Mouse (Mus musculus): ENCODE measurements around the gene Cyp1a2. TPM values are rescaled to one million over a fixed set of nuclear protein-coding genes. Genes with fewer than 3 reads are reported as not detected.
A peak's percentile ranks its signal among the peaks of the same experiment; 100 is the strongest.

Cyp1a2 gene
- polyA plus RNA-seq, 2 experiments = not detected

- no peaks in the 10 kb centered on the region for H3K36me3 ChIP-seq (ENCODE audit: control insufficient read depth, insufficient read depth, low read length)
- ATAC-seq (ENCODE audit: low FRiP score, low read depth) (no peak), DNase-seq (ENCODE audit: low spot score) (no peak)
- no peak for TF ChIP-seq POLR2A (IDR thresholded peaks at IDR 0.05; ENCODE audit: borderline replicate concordance, extremely low read depth, insufficient read depth, insufficient read length)
- H3K27me3 ChIP-seq (ENCODE audit: control insufficient read depth, insufficient read depth, low read length) = no peaks in the 10 kb centered on the region
- no peak overlapping the region for H3K4me3 ChIP-seq (replicated peaks; ENCODE audit: low read length)
- no peaks in the 10 kb centered on the region for H3K9me3 ChIP-seq (ENCODE audit: control insufficient read depth, low read length)
- no peak overlapping the region for H3K27ac ChIP-seq (replicated peaks; ENCODE audit: low read depth, low read length)
- WGBS = 80% methylated on average over 8 of the region's 8 CpGs
- H3K9ac ChIP-seq (ENCODE audit: low read depth, low read length, severe bottlenecking) = no peak overlapping the region
- H3K4me2 ChIP-seq (replicated peaks; ENCODE audit: low read depth, low read length, severe bottlenecking) = no peak overlapping the region
- no peaks in the 10 kb centered on the region for H3K4me1 ChIP-seq (ENCODE audit: control insufficient read depth, insufficient read depth, low read length)
Observed at GRCm38 (mm10) chr9:57666536-57666935, 17.0 kb downstream of the Cyp1a2 start.

- H3K4me2 ChIP-seq (replicated peaks; ENCODE audit: low read depth, low read length, severe bottlenecking) = no peak overlapping the region
- 56% methylated on average over 7 of the region's 7 CpGs for WGBS
- no peaks in the 10 kb centered on the region for H3K27me3 ChIP-seq (ENCODE audit: control insufficient read depth, insufficient read depth, low read length)
Observed at GRCm38 (mm10) chr9:57664616-57665015, 18.9 kb downstream of the Cyp1a2 start.

GRCm38 (mm10) chr9:57661552-57661951 lies 22.0 kb downstream of the Cyp1a2 start:
- H3K4me2 ChIP-seq (replicated peaks; ENCODE audit: low read depth, low read length, severe bottlenecking) = no peak overlapping the region
- no peaks in the 10 kb centered on the region for H3K4me1 ChIP-seq (ENCODE audit: control insufficient read depth, insufficient read depth, low read length)
- no peak overlapping the region for H3K9ac ChIP-seq (ENCODE audit: low read depth, low read length, severe bottlenecking)
- H3K9me3 ChIP-seq (ENCODE audit: control insufficient read depth, low read length) = no peaks in the 10 kb centered on the region
- DNase-seq (ENCODE audit: low spot score) (no peak), ATAC-seq (ENCODE audit: low FRiP score, low read depth) (no peak)
- no peak for TF ChIP-seq POLR2A (IDR thresholded peaks at IDR 0.05; ENCODE audit: borderline replicate concordance, extremely low read depth, insufficient read depth, insufficient read length)
- no peak overlapping the region for H3K4me3 ChIP-seq (replicated peaks; ENCODE audit: low read length)
- no peaks in the 10 kb centered on the region for H3K36me3 ChIP-seq (ENCODE audit: control insufficient read depth, insufficient read depth, low read length)
- no peak overlapping the region for H3K27ac ChIP-seq (replicated peaks; ENCODE audit: low read depth, low read length)
- no peaks in the 10 kb centered on the region for H3K27me3 ChIP-seq (ENCODE audit: control insufficient read depth, insufficient read depth, low read length)
- WGBS = 62% methylated on average over 3 of the region's 3 CpGs

More at GRCm38 (mm10) chr9:57664616-57665015, 18.9 kb downstream of the Cyp1a2 start:
- no peak for ATAC-seq (ENCODE audit: low FRiP score, low read depth)
- Histone ChIP-seq H3K27ac (replicated peaks; ENCODE audit: low read depth, low read length) (no peak overlapping the region), H3K36me3 (ENCODE audit: control insufficient read depth, insufficient read depth, low read length) (no peaks in the 10 kb centered on the region), H3K4me1 (ENCODE audit: control insufficient read depth, insufficient read depth, low read length) (no peaks in the 10 kb centered on the region), H3K9me3 (ENCODE audit: control insufficient read depth, low read length) (no peaks in the 10 kb centered on the region), H3K9ac (ENCODE audit: low read depth, low read length, severe bottlenecking) (no peak overlapping the region), H3K4me3 (replicated peaks; ENCODE audit: low read length) (no peak overlapping the region)
- TF ChIP-seq POLR2A (IDR thresholded peaks at IDR 0.05; ENCODE audit: borderline replicate concordance, extremely low read depth, insufficient read depth, insufficient read length) = no peak
- DNase-seq (ENCODE audit: low spot score) = no peak

- no peak overlapping the region for H3K9ac ChIP-seq (ENCODE audit: low read depth, low read length, severe bottlenecking)
- peaks cover 2% of the 10 kb centered on the region; the same call in 1 of the 2 replicates for H3K4me1 ChIP-seq (ENCODE audit: control insufficient read depth, insufficient read depth, low read length)
- H3K4me3 ChIP-seq (replicated peaks; ENCODE audit: low read length) = no peak overlapping the region
- no peaks in the 10 kb centered on the region for H3K9me3 ChIP-seq (ENCODE audit: control insufficient read depth, low read length)
- ATAC-seq (ENCODE audit: low FRiP score, low read depth) (no peak), DNase-seq (ENCODE audit: low spot score) (no peak)
- H3K36me3 ChIP-seq (ENCODE audit: control insufficient read depth, insufficient read depth, low read length) = no peaks in the 10 kb centered on the region
- H3K27ac ChIP-seq (replicated peaks; ENCODE audit: low read depth, low read length) = no peak overlapping the region
- 72% methylated on average over 6 of the region's 6 CpGs for WGBS
- no peak for TF ChIP-seq POLR2A (IDR thresholded peaks at IDR 0.05; ENCODE audit: borderline replicate concordance, extremely low read depth, insufficient read depth, insufficient read length)
- H3K4me2 ChIP-seq (replicated peaks; ENCODE audit: low read depth, low read length, severe bottlenecking) = no peak overlapping the region
- no peaks in the 10 kb centered on the region for H3K27me3 ChIP-seq (ENCODE audit: control insufficient read depth, insufficient read depth, low read length)
Observed at GRCm38 (mm10) chr9:57660501-57660900, 23.0 kb downstream of the Cyp1a2 start.

GRCm38 (mm10) chr9:57659774-57660173 lies 23.7 kb downstream of the Cyp1a2 start:
- Histone ChIP-seq H3K27me3 (ENCODE audit: control insufficient read depth, insufficient read depth, low read length) (no peaks in the 10 kb centered on the region), H3K9me3 (ENCODE audit: control insufficient read depth, low read length) (no peaks in the 10 kb centered on the region), H3K36me3 (ENCODE audit: control insufficient read depth, insufficient read depth, low read length) (no peaks in the 10 kb centered on the region), H3K4me3 (replicated peaks; ENCODE audit: low read length) (no peak overlapping the region), H3K4me2 (replicated peaks; ENCODE audit: low read depth, low read length, severe bottlenecking) (no peak overlapping the region), H3K9ac (ENCODE audit: low read depth, low read length, severe bottlenecking) (no peak overlapping the region), H3K4me1 (ENCODE audit: control insufficient read depth, insufficient read depth, low read length) (peaks cover 2% of the 10 kb centered on the region; the same call in 1 of the 2 replicates), H3K27ac (replicated peaks; ENCODE audit: low read depth, low read length) (no peak overlapping the region)
- no peak for TF ChIP-seq POLR2A (IDR thresholded peaks at IDR 0.05; ENCODE audit: borderline replicate concordance, extremely low read depth, insufficient read depth, insufficient read length)
- ATAC-seq (ENCODE audit: low FRiP score, low read depth) (peak; percentile 42; the same call in 1 of the 2 replicates), DNase-seq (ENCODE audit: low spot score) (peak; percentile 77)
- WGBS = 19% methylated on average over 4 of the region's 4 CpGs

- no peak for TF ChIP-seq POLR2A (IDR thresholded peaks at IDR 0.05; ENCODE audit: borderline replicate concordance, extremely low read depth, insufficient read depth, insufficient read length)
- 84% methylated on average over 4 of the region's 4 CpGs for WGBS
- H3K36me3 ChIP-seq (ENCODE audit: control insufficient read depth, insufficient read depth, low read length) = no peaks in the 10 kb centered on the region
- H3K27me3 ChIP-seq (ENCODE audit: control insufficient read depth, insufficient read depth, low read length) = no peaks in the 10 kb centered on the region
- H3K27ac ChIP-seq (replicated peaks; ENCODE audit: low read depth, low read length) = no peak overlapping the region
- no peak for DNase-seq (ENCODE audit: low spot score)
- peaks cover 2% of the 10 kb centered on the region; the same call in 1 of the 2 replicates for H3K4me1 ChIP-seq (ENCODE audit: control insufficient read depth, insufficient read depth, low read length)
- H3K4me3 ChIP-seq (replicated peaks; ENCODE audit: low read length) = no peak overlapping the region
- ATAC-seq (ENCODE audit: low FRiP score, low read depth) = no peak
- no peak overlapping the region for H3K4me2 ChIP-seq (replicated peaks; ENCODE audit: low read depth, low read length, severe bottlenecking)
- no peaks in the 10 kb centered on the region for H3K9me3 ChIP-seq (ENCODE audit: control insufficient read depth, low read length)
- no peak overlapping the region for H3K9ac ChIP-seq (ENCODE audit: low read depth, low read length, severe bottlenecking)
Observed at GRCm38 (mm10) chr9:57658970-57659369, 24.5 kb downstream of the Cyp1a2 start.

Measured in limb, embryonic 14.5 days (tissue).